Mouse (Mus musculus): ENCODE data around the gene Dcst1.

- peak; percentile 61 for TF ChIP-seq CTCF (IDR thresholded peaks at IDR 0.05; ENCODE audit: low read depth, low read length)
- no peak for TF ChIP-seq POLR2A (IDR thresholded peaks at IDR 0.05; ENCODE audit: borderline replicate concordance, low read depth, low read length)
Measured at GRCm38 (mm10) chr3:89308089-89308488, 57.0 kb downstream of the Dcst1 start.

All from bone marrow macrophage, adult 2 months (primary cell).